Mouse (Mus musculus) intestine, embryonic 16.5 days (tissue): ENCODE measurements at regions not wholly inside any gene's neighbourhood (a gene's known extent, or its start where the extent isn't known, plus 50 kb on each side); places are given as distances from the start of the nearest gene placed in this dataset.

ENCODE experiments used
- ATAC-seq: fragments of 200-750 bp; cut with Nextera tagmentation; 2 replicates; pipeline ENCODE4 v1.8.0; 2017; ENCODE audit warnings: moderate TSS enrichment, moderate library complexity
- H3K27ac ChIP-seq: fragments of 300-500 bp; sonication (generic); 2 replicates; pipeline ENCODE4 v1.5.1; 2014; ENCODE audit warnings: mild to moderate bottlenecking, low read length
- H3K27me3 ChIP-seq: fragments of 300-500 bp; sonication (generic); replicated peaks from 2 replicates; pipeline ENCODE4 v1.6.1; 2014; ENCODE audit warnings: low read length, control low read depth, mixed read lengths; ENCODE audit not compliant: control insufficient read depth, insufficient read depth
- H3K36me3 ChIP-seq: fragments of 300-500 bp; sonication (generic); 2 replicates; pipeline ENCODE4 v1.6.1; 2014; ENCODE audit warnings: low read length, control low read depth; ENCODE audit not compliant: control insufficient read depth, insufficient read depth
- H3K4me1 ChIP-seq: fragments of 300-500 bp; sonication (generic); 2 replicates; pipeline ENCODE4 v1.6.1; 2014; ENCODE audit warnings: low read length, control low read depth, mixed read lengths; ENCODE audit not compliant: control insufficient read depth, insufficient read depth
- H3K4me2 ChIP-seq: fragments of 300-500 bp; sonication (generic); 2 replicates; pipeline ENCODE4 v1.6.1; 2014; ENCODE audit warnings: low read depth, low read length, control low read depth
- H3K4me3 ChIP-seq: fragments of 300-500 bp; sonication (generic); 2 replicates; pipeline ENCODE4 v1.5.1; 2014; ENCODE audit warnings: mild to moderate bottlenecking, low read length
- H3K9ac ChIP-seq: fragments of 300-500 bp; sonication (generic); 2 replicates; pipeline ENCODE4 v1.6.1; 2014; ENCODE audit warnings: low read depth, low read length
- H3K9me3 ChIP-seq: fragments of 300-500 bp; sonication (generic); 2 replicates; pipeline ENCODE4 v1.6.1; 2016; ENCODE audit warnings: low read length, control low read depth; ENCODE audit not compliant: control insufficient read depth
- WGBS: fragments of 180-500 bp; shearing (Covaris S2); extraction: QIAGEN DNeasy Blood & Tissue Kit; methylation state at CpG from one replicate; pipeline ENCODE4 v1.1.7; 2014; 5-methylcytosine and 5-hydroxymethylcytosine counted together

DNA sequence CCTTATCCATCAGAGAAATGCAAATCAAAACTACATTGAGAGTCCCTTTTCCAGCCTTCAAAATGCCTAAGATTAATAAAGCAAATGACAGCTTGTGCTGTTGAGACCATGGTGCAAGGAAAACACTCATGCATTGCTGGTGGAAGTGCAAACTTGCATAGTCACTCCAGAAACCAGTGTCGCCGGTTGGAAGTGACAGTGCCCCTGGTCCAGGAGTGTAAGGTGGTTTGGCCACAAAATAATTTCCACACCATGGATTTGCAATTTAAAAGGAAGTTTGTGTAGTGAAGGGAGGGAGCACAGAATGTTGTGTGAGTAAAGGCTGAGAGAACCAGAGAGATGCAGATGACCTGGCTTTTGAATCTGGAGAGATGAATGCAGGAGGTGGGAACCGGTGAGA lies 52.4 kb upstream of the Mad2l1 start:
- 94% methylated on average over 3 of the region's 3 CpGs for WGBS
- H3K36me3 ChIP-seq, result no peaks in the 10 kb centered on the region
- H3K9me3 ChIP-seq, result no peaks in the 10 kb centered on the region
- no peak overlapping the region for H3K27ac ChIP-seq
- ATAC-seq, result no peak
- H3K4me3 ChIP-seq, result no peak overlapping the region
- H3K9ac ChIP-seq, result no peak overlapping the region
- H3K4me2 ChIP-seq, result no peak overlapping the region
- 0 out of 2 replicates have a peak, but pooled peaks cover 3% of the 10 kb centered on the region for H3K4me1 ChIP-seq
- H3K27me3 ChIP-seq, result no peaks in the 10 kb centered on the region
